Mouse (Mus musculus) heart, adult 2 months (tissue): Measurements from ENCODE around the gene Ttyh3.

ENCODE experiments used
- CTCF ChIP-seq: fragments of 200-600 bp; IDR thresholded peaks from 2 replicates; pipeline ENCODE4 v1.8.1; 2022; ENCODE audit warnings: antibody characterized with exemption, mild to moderate bottlenecking, moderate library complexity
- POLR2A ChIP-seq: fragments of 200-500 bp; IDR thresholded peaks from 2 replicates; pipeline ENCODE4 v1.6.1; 2011; ENCODE audit warnings: mild to moderate bottlenecking, low read depth, low read length, control low read depth; ENCODE audit not compliant: insufficient read depth

- TF ChIP-seq CTCF (no peak), POLR2A (no peak)
Observed at GRCm38 (mm10) chr5:140661427-140661826, 12.6 kb upstream of the Ttyh3 start.
